Mouse (Mus musculus) midbrain, postnatal 0 days (tissue): ENCODE measurements around the gene Brsk1. TPM values are rescaled to one million over a fixed set of nuclear protein-coding genes. Genes with fewer than 3 reads are reported as not detected.

ENCODE experiments used
- ATAC-seq: fragments of 200-750 bp; cut with Nextera tagmentation; 2 replicates; pipeline ENCODE4 v1.8.0; 2017; ENCODE audit warnings: moderate number of reproducible peaks, mild to moderate bottlenecking, moderate TSS enrichment, moderate library complexity; ENCODE audit not compliant: low FRiP score
- DNase-seq: peaks from one replicate; pipeline ENCODE4 v3.0.0-alpha.2; 2015; ENCODE audit warnings: low spot score
- H3K27ac ChIP-seq: fragments of 300-500 bp; sonication (generic); 2 replicates; pipeline ENCODE4 v1.5.1; 2014; ENCODE audit warnings: low read depth, mild to moderate bottlenecking, low read length, mixed read lengths
- H3K27me3 ChIP-seq: fragments of 300-500 bp; sonication (generic); 2 replicates; pipeline ENCODE4 v1.6.1; 2014; ENCODE audit warnings: low read length, control low read depth, mixed read lengths; ENCODE audit not compliant: insufficient read depth
- H3K36me3 ChIP-seq: fragments of 300-500 bp; sonication (generic); 2 replicates; pipeline ENCODE4 v1.6.1; 2014; ENCODE audit warnings: low read length, control low read depth, mixed read lengths; ENCODE audit not compliant: insufficient read depth
- H3K4me1 ChIP-seq: fragments of 300-500 bp; sonication (generic); 2 replicates; pipeline ENCODE4 v1.6.1; 2014; ENCODE audit warnings: mild to moderate bottlenecking, control low read depth, antibody characterized with exemption, low read length, mixed read lengths; ENCODE audit not compliant: insufficient read depth
- H3K4me2 ChIP-seq: fragments of 300-500 bp; sonication (generic); 2 replicates; pipeline ENCODE4 v1.6.1; 2014; ENCODE audit warnings: low read depth, mild to moderate bottlenecking, low read length, mixed read lengths; ENCODE audit not compliant: poor library complexity, severe bottlenecking
- H3K4me3 ChIP-seq: fragments of 300-500 bp; sonication (generic); 2 replicates; pipeline ENCODE4 v1.5.1; 2014; ENCODE audit warnings: low read depth, mild to moderate bottlenecking, low read length, moderate library complexity
- H3K9ac ChIP-seq: fragments of 300-500 bp; sonication (generic); replicated peaks from 2 replicates; pipeline ENCODE4 v1.6.1; 2014; ENCODE audit warnings: mild to moderate bottlenecking, low read length, moderate library complexity, mixed read lengths; ENCODE audit not compliant: poor library complexity, severe bottlenecking
- H3K9me3 ChIP-seq: fragments of 300-500 bp; sonication (generic); 2 replicates; pipeline ENCODE4 v1.6.1; 2016; ENCODE audit warnings: low read length, control low read depth
- CTCF ChIP-seq: IDR thresholded peaks from 2 replicates; pipeline ENCODE4 v1.5.1; 2016; ENCODE audit warnings: antibody characterized with exemption, mild to moderate bottlenecking
- WGBS: fragments of 180-500 bp; shearing (Covaris S2); extraction: QIAGEN DNeasy Blood & Tissue Kit; methylation state at CpG from one replicate; pipeline ENCODE4 v1.1.7; 2014; 5-methylcytosine and 5-hydroxymethylcytosine counted together
- polyA plus RNA-seq: library from polyadenylated mRNA; unstranded; fragments of >200 nt; fragmentation: Nextera tagmentation; extraction: Ambion mirVana; gene quantifications from 2 replicates; pipeline ENCODE4 v1.2.1, GENCODE M21; 2015
- total RNA-seq: library from RNA; depleted of rRNA; stranded (reverse); fragments of >200 nt; gene quantifications from 2 replicates; pipeline ENCODE4 v1.2.3, GENCODE M21; 2014

The Brsk1 gene
- total and polyA plus RNA-seq, 2 experiments from 2014 or later = 7.2 to 226 TPM

GRCm38 (mm10) chr7:4684203-4684602, 6.2 kb upstream of the Brsk1 start:
- Histone ChIP-seq H3K9ac (peak overlapping the region; percentile 70), H3K36me3 (peaks cover 10% of the 10 kb centered on the region), H3K27me3 (no peaks in the 10 kb centered on the region), H3K4me2 (peak overlapping the region; percentile 90), H3K4me1 (peaks cover 5% of the 10 kb centered on the region), H3K9me3 (no peaks in the 10 kb centered on the region), H3K27ac (peak overlapping the region; percentile 59; the same call in 1 of the 2 replicates), H3K4me3 (peak overlapping the region; percentile 73)
- ATAC-seq (no peak), DNase-seq (no peak)
- no peak for TF ChIP-seq CTCF
- WGBS = 2% methylated on average over 13 of the region's 13 CpGs

GRCm38 (mm10) chr7:4684632-4685417, 5.6 kb upstream of the Brsk1 start, which contains the start of gene Hspbp1:
Gene Hspbp1, minus strand, starts transcription at chr7:4685068.
- Histone ChIP-seq H3K27me3 (no peaks in the 10 kb centered on the region), H3K27ac (peak within 1 kb of the TSS; percentile 65), H3K9me3 (no peaks in the 10 kb centered on the region), H3K4me3 (peak within 1 kb of the TSS; percentile 73), H3K9ac (peak within 1 kb of the TSS; percentile 70), H3K36me3 (peaks cover 8% of the 10 kb centered on the region), H3K4me2 (peak within 1 kb of the TSS; percentile 90), H3K4me1 (peaks cover 5% of the 10 kb centered on the region)
- TF ChIP-seq CTCF = peak; percentile 30; the same call in 1 of the 2 replicates
- peak; percentile 96 for DNase-seq
- WGBS = under 1% methylated on average over 32 of the region's 32 CpGs
- ATAC-seq = peak; percentile 97

GRCm38 (mm10) chr7:4690951-4691653, 698 bp downstream of the Brsk1 start:
- H3K4me1 ChIP-seq = no peaks in the 10 kb centered on the region

GRCm38 (mm10) chr7:4693004-4693403, 2.6 kb downstream of the Brsk1 start:
- Histone ChIP-seq H3K27me3 (no peaks in the 10 kb centered on the region), H3K4me3 (no peak overlapping the region), H3K9me3 (no peaks in the 10 kb centered on the region), H3K4me1 (no peaks in the 10 kb centered on the region), H3K36me3 (peaks cover 30% of the 10 kb centered on the region), H3K9ac (no peak overlapping the region), H3K27ac (no peak overlapping the region), H3K4me2 (no peak overlapping the region)
- ATAC-seq (no peak), DNase-seq (no peak)
- TF ChIP-seq CTCF = no peak
- 55% methylated on average over 6 of the region's 6 CpGs for WGBS

More at GRCm38 (mm10) chr7:4690951-4691653, 698 bp downstream of the Brsk1 start:
- H3K4me3 ChIP-seq = peak overlapping the region; percentile 97
- 5% methylated on average over 27 of the region's 35 CpGs for WGBS
- H3K9ac ChIP-seq = peak overlapping the region; percentile 100
- no peaks in the 10 kb centered on the region for H3K9me3 ChIP-seq
- H3K27me3 ChIP-seq = no peaks in the 10 kb centered on the region
- peaks cover 25% of the 10 kb centered on the region for H3K36me3 ChIP-seq
- ATAC-seq = peak; percentile 65
- peak overlapping the region; percentile 79 for H3K4me2 ChIP-seq
- peak overlapping the region; percentile 96 for H3K27ac ChIP-seq
- TF ChIP-seq CTCF = no peak
- peak; percentile 10 for DNase-seq

DNA sequence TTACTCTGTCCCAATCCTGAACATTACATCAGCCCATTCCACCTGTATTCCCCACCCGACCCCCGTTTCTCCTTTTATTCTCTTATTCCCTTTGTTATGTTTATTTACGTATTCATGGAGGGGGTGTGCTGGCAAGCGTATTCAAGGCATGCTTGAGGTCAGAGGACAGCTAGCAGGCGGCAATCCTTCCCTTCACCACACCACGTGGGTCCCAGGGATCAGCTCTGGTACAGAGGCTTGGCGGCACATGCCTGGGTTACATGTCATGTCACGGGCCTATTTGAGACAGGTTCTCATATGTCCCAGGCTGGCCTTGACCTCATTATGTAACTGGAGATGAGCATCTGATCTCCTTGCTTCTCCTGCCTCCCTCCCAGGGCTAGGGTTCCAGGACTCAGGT, 11.9 kb downstream of the Brsk1 start:
- ATAC-seq (no peak), DNase-seq (no peak)
- peaks cover 66% of the 10 kb centered on the region for H3K36me3 ChIP-seq
- peak overlapping the region; percentile 19; the same call in 1 of the 2 replicates for H3K9ac ChIP-seq
- 42% methylated on average over 8 of the region's 8 CpGs for WGBS
- H3K27ac ChIP-seq = no peak overlapping the region
- no peak overlapping the region for H3K4me3 ChIP-seq
- TF ChIP-seq CTCF = no peak
- no peak overlapping the region for H3K4me2 ChIP-seq
- no peaks in the 10 kb centered on the region for H3K9me3 ChIP-seq
- no peaks in the 10 kb centered on the region for H3K4me1 ChIP-seq
- H3K27me3 ChIP-seq = no peaks in the 10 kb centered on the region

GRCm38 (mm10) chr7:4703195-4703594, 12.8 kb downstream of the Brsk1 start:
- Histone ChIP-seq H3K4me3 (no peak overlapping the region), H3K4me2 (no peak overlapping the region), H3K4me1 (no peaks in the 10 kb centered on the region), H3K27me3 (no peaks in the 10 kb centered on the region), H3K9me3 (no peaks in the 10 kb centered on the region), H3K27ac (no peak overlapping the region), H3K36me3 (peaks cover 69% of the 10 kb centered on the region), H3K9ac (no peak overlapping the region)
- 96% methylated on average over 7 of the region's 7 CpGs for WGBS
- no peak for DNase-seq
- 0 out of 2 replicates have a peak, but pooled peaks have one; percentile 3 for TF ChIP-seq CTCF
- ATAC-seq = peak; percentile 14; the same call in 1 of the 2 replicates
